Mouse (Mus musculus) limb, embryonic 13.5 days (tissue): ENCODE measurements around the gene Slc29a1. TPM values are rescaled to one million over a fixed set of nuclear protein-coding genes. Genes with fewer than 3 reads are reported as not detected.

Experiments used
- ATAC-seq: fragments of 200-750 bp; cut with Nextera tagmentation; 2 replicates; pipeline ENCODE4 v1.8.0; 2017; ENCODE audit warnings: low read depth, moderate number of reproducible peaks, moderate TSS enrichment; ENCODE audit not compliant: low FRiP score
- H3K27ac ChIP-seq: fragments of 300-500 bp; sonication (generic); 2 replicates; pipeline ENCODE4 v1.5.1; 2015; ENCODE audit warnings: inconsistent platforms, mild to moderate bottlenecking, moderate library complexity
- H3K27me3 ChIP-seq: fragments of 300-500 bp; sonication (generic); 2 replicates; pipeline ENCODE4 v1.6.1; 2015; ENCODE audit warnings: mild to moderate bottlenecking, inconsistent platforms
- H3K36me3 ChIP-seq: fragments of 300-500 bp; sonication (generic); 2 replicates; pipeline ENCODE4 v1.6.1; 2015; ENCODE audit warnings: inconsistent platforms, mild to moderate bottlenecking, moderate library complexity
- H3K4me1 ChIP-seq: fragments of 300-500 bp; sonication (generic); 2 replicates; pipeline ENCODE4 v1.6.1; 2015; ENCODE audit warnings: inconsistent platforms
- H3K4me2 ChIP-seq: fragments of 300-500 bp; sonication (generic); replicated peaks from 2 replicates; pipeline ENCODE4 v1.6.1; 2015; ENCODE audit warnings: inconsistent platforms, mild to moderate bottlenecking, moderate library complexity
- H3K4me3 ChIP-seq: fragments of 300-500 bp; sonication (generic); 2 replicates; pipeline ENCODE4 v1.5.1; 2015; ENCODE audit warnings: moderate library complexity, mild to moderate bottlenecking, inconsistent platforms
- H3K9ac ChIP-seq: fragments of 300-500 bp; sonication (generic); 2 replicates; pipeline ENCODE4 v1.6.1; 2015; ENCODE audit warnings: mild to moderate bottlenecking, inconsistent platforms
- H3K9me3 ChIP-seq: fragments of 300-500 bp; sonication (generic); 2 replicates; pipeline ENCODE4 v1.6.1; 2016; ENCODE audit warnings: inconsistent platforms
- WGBS: fragments of 180-500 bp; shearing (Covaris S2); methylation state at CpG from one replicate; pipeline ENCODE4 v1.1.7; 2015; 5-methylcytosine and 5-hydroxymethylcytosine counted together
- polyA plus RNA-seq: library from polyadenylated mRNA; unstranded; fragments of >200 nt; fragmentation: Nextera tagmentation; extraction: Ambion mirVana; gene quantifications from 2 replicates; pipeline ENCODE4 v1.2.1, GENCODE M21; 2015

Gene Slc29a1
- polyA plus RNA-seq, 1 experiment from 2014 or later, result 83.4 TPM

DNA sequence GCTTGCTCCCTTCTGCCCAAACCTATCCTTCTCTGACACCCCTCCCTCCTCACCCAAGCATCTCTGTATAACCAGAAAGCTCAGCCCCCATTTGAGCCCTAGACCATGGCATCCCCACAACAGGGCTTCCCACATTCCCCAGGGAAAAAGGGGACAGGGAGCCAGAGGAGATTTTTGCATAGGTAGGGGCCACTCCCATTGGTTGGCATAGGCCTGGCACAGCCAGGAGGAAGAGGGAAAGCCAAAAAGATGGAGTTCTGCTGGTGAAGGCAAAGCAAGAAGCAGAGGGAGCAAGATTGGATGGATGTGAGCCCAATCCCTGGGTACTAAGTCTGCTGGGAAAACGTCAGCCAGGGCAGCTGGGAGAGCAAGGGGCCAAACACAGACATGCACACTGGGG, 56.3 kb downstream of the Slc29a1 start:
- Histone ChIP-seq H3K9me3 (no peaks in the 10 kb centered on the region), H3K4me1 (peaks cover 22% of the 10 kb centered on the region), H3K4me2 (no peak overlapping the region), H3K4me3 (no peak overlapping the region), H3K27ac (no peak overlapping the region), H3K9ac (no peak overlapping the region), H3K27me3 (peaks cover 99% of the 10 kb centered on the region), H3K36me3 (peaks cover 21% of the 10 kb centered on the region)
- ATAC-seq, result no peak
- 27% methylated on average over 1 of the region's 1 CpGs for WGBS

DNA sequence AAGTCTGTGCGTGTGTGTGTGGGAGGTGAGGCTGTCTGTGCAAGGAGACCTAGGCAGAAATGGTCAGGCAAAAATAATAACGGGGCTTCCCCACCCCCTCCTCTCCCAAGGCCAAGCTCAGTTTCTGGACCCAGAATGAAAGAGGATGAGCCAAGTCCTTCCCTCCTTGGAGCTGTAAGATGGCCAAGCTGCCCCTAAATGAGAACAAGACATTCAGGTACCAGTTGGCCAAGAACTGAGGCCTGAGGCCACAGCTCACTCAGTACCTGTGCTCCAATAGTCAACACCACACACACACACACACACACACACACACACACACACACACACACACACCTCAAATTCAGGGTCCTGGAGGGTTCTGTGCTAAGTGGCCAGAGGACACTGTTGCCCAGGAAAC, 56.7 kb downstream of the Slc29a1 start:
- WGBS, result 78% methylated on average over 2 of the region's 2 CpGs
- no peak overlapping the region for H3K9ac ChIP-seq

DNA sequence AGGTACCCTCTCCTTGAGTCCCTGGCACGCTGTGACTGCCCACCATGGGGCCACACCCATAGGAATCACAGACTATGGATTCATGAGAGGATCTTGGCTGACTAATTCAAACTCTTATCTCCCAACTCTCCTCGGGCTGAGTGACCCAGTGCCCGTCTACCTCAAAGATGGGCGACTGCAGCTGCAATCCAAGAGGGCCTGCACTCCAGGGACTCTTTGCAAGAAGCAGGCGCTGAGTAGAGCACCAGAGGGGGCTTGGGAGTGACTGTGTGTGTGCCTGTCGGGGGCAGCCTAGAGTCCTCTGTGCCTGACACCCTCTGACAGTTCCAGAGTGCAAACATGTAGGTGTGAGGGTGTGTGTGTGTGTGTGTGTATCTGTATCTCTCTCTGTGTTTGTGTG, 57.3 kb downstream of the Slc29a1 start:
- H3K9me3 ChIP-seq, result no peaks in the 10 kb centered on the region
- H3K9ac ChIP-seq, result no peak overlapping the region
- H3K27me3 ChIP-seq, result peaks cover 95% of the 10 kb centered on the region
- no peak overlapping the region for H3K27ac ChIP-seq
- ATAC-seq, result no peak
- H3K4me2 ChIP-seq, result no peak overlapping the region
- H3K4me3 ChIP-seq, result no peak overlapping the region
- peaks cover 21% of the 10 kb centered on the region for H3K36me3 ChIP-seq
- peaks cover 20% of the 10 kb centered on the region for H3K4me1 ChIP-seq
- WGBS, result 35% methylated on average over 6 of the region's 6 CpGs

More for the DNA sequence above, 56.7 kb downstream of the Slc29a1 start:
- Histone ChIP-seq H3K4me2 (no peak overlapping the region), H3K27ac (no peak overlapping the region), H3K4me1 (peaks cover 20% of the 10 kb centered on the region), H3K36me3 (peaks cover 21% of the 10 kb centered on the region), H3K9me3 (no peaks in the 10 kb centered on the region), H3K27me3 (peaks cover 99% of the 10 kb centered on the region), H3K4me3 (no peak overlapping the region)
- no peak for ATAC-seq

DNA sequence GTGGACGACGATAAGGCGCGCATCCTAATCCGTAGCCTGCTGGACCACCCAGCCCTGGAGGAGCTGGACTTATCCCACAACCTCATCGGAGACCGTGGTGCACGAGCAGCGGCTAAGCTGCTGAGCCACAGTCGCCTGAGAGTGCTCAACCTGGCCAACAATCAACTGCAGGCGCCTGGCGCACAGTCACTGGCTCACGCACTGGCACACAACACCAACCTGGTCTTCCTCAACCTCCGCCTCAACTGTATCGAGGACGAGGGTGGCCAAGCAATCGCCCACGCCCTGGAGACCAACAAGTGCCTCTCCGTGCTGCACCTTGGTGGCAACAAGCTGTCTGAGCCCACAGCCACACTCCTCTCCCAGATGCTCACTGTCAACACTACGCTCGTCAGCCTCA, 59.7 kb downstream of the Slc29a1 start:
- Histone ChIP-seq H3K27ac (no peak overlapping the region), H3K27me3 (peaks cover 95% of the 10 kb centered on the region), H3K4me1 (peaks cover 9% of the 10 kb centered on the region), H3K4me2 (no peak overlapping the region), H3K9ac (no peak overlapping the region), H3K9me3 (no peaks in the 10 kb centered on the region), H3K36me3 (peaks cover 4% of the 10 kb centered on the region; the same call in 1 of the 2 replicates), H3K4me3 (no peak overlapping the region)
- WGBS, result 78% methylated on average over 21 of the region's 21 CpGs
- ATAC-seq, result no peak

DNA sequence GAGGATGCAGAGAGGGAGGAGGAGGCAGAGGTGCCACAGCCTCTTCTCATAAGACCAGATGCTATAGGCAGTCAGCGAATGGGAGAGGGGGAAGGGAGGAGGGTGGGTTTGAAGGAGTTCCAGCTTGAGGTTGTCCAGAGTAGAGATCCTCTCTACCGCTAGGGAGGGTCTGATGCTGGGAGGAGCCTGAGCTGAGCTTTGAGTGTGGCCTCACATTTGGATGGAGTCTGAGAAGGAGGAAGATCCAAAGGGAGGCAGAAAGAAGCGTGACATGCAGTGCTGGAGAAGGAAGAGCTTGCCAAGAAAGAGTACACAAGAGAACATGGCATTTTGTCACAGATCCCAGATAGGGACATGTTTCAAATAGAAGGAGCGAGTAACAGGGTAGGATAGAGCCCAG, 61.0 kb downstream of the Slc29a1 start:
- WGBS, result 62% methylated on average over 4 of the region's 4 CpGs
- no peak overlapping the region for H3K4me3 ChIP-seq
- H3K4me1 ChIP-seq, result no peaks in the 10 kb centered on the region
- H3K9me3 ChIP-seq, result no peaks in the 10 kb centered on the region
- H3K9ac ChIP-seq, result no peak overlapping the region
- no peak overlapping the region for H3K27ac ChIP-seq
- H3K27me3 ChIP-seq, result peaks cover 91% of the 10 kb centered on the region
- H3K36me3 ChIP-seq, result no peaks in the 10 kb centered on the region
- ATAC-seq, result no peak
- no peak overlapping the region for H3K4me2 ChIP-seq

DNA sequence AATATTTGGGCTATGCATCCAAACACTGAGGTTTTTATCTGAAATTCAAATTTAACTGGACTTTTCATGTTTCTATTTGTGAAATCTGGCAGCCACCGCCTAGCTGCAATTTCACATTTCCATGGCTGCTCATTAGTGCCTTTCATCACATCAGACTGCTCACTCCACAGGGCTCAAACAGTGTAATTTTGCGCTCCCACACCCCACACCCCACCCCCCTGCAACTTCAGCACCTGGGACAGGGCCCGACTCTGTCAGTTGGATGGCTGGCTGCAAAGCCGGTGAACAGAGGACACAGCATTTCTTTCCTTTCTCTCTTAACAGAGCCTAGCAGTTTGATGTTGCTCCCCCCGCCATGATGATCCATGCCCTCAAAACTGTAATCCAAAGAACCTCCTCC, 63.1 kb downstream of the Slc29a1 start:
- H3K4me2 ChIP-seq, result no peak overlapping the region
- 9% methylated on average over 5 of the region's 5 CpGs for WGBS

More for the DNA sequence above, 63.1 kb downstream of the Slc29a1 start:
- H3K27ac ChIP-seq, result no peak overlapping the region
- no peak overlapping the region for H3K4me3 ChIP-seq
- no peaks in the 10 kb centered on the region for H3K36me3 ChIP-seq
- ATAC-seq, result no peak
- H3K9me3 ChIP-seq, result no peaks in the 10 kb centered on the region
- H3K27me3 ChIP-seq, result peaks cover 91% of the 10 kb centered on the region
- H3K4me1 ChIP-seq, result no peaks in the 10 kb centered on the region
- H3K9ac ChIP-seq, result no peak overlapping the region

Other genes starting within 250 kb of the Slc29a1 start
- 78.8 and 82.5 TPM in 2 replicates for gene Cdc5l, start 165.9 kb downstream of the Slc29a1 start, polyA plus RNA-seq
- gene Spats1, start 124.2 kb downstream of the Slc29a1 start, polyA plus RNA-seq, result 0.70 and 0.98 TPM in 2 replicates
- gene Aars2, start 92.8 kb downstream of the Slc29a1 start, polyA plus RNA-seq, result 22.8 and 23.0 TPM in 2 replicates
- 0.80 and 1.0 TPM in 2 replicates for gene Tcte1, start 76.2 kb downstream of the Slc29a1 start, polyA plus RNA-seq
- 10.0 and 10.5 TPM in 2 replicates for gene Tmem151b, start 49.9 kb downstream of the Slc29a1 start, polyA plus RNA-seq
- 6.2 and 6.3 TPM in 2 replicates for gene Nfkbie, start 43.9 kb downstream of the Slc29a1 start, polyA plus RNA-seq
- 114 and 127 TPM in 2 replicates for gene Slc35b2, start 35.7 kb downstream of the Slc29a1 start, polyA plus RNA-seq
- 1,635 and 1,682 TPM in 2 replicates for gene Hsp90ab1, start 26.3 kb downstream of the Slc29a1 start, polyA plus RNA-seq
- 26.5 and 26.7 TPM in 2 replicates for gene Mymx, start 2.5 kb upstream of the Slc29a1 start, polyA plus RNA-seq
- gene Capn11, start 59.7 kb upstream of the Slc29a1 start, polyA plus RNA-seq, result 0.26 and 0.42 TPM in 2 replicates
- 136 and 140 TPM in 2 replicates for gene Mrpl14, start 86.7 kb upstream of the Slc29a1 start, polyA plus RNA-seq
- 33.1 and 36.7 TPM in 2 replicates for gene Tmem63b, start 87.3 kb upstream of the Slc29a1 start, polyA plus RNA-seq
- gene 1600014C23Rik, start 134.2 kb upstream of the Slc29a1 start, polyA plus RNA-seq, result not detected in 2 replicates